ENCODE assay signal across 26 mouse cellular contexts in genomic region chr14:31416411-31416810, GRCm38 (mm10). TPM values are rescaled to one million over a fixed set of nuclear protein-coding genes. Genes with fewer than 3 reads are reported as not detected.
A peak's percentile ranks its signal among the peaks of the same experiment; 100 is the strongest.
DNase-seq lines count a peak whose midpoint lies in the region; ATAC-seq and TF ChIP-seq lines count a peak whose summit lies in the region.
"Had no signal": no experiment of that assay in that cellular context is flagged by ENCODE, and none has a peak within 500 bp of the region (broad histone marks: within the 10 kb centered on the region; RNA-seq: fewer than 3 reads in every experiment).

No protein-coding gene starts in this region.

- H3K4me3 ChIP-seq in heart, postnatal 0 days (ENCODE audit: low read depth, low read length) = no peak overlapping the region
- H3K4me3 ChIP-seq in CH12.LX (replicated peaks in 1 of 3; ENCODE audit: low read depth in 2 of 3, low read length in 2 of 3, poor library complexity in 1 of 3) = no peak overlapping the region
- H3K4me3 ChIP-seq in liver, postnatal 0 days (ENCODE audit: low read depth, low read length) = no peak overlapping the region
- no peak overlapping the region for H3K4me3 ChIP-seq in hindbrain, embryonic 16.5 days (ENCODE audit: low read length)
- H3K4me3 ChIP-seq: embryonic facial prominence, embryonic 10.5 days; embryonic facial prominence, embryonic 15.5 days; forebrain, embryonic 12.5 days; hindbrain, embryonic 10.5 days; hindbrain, embryonic 15.5 days; kidney, embryonic 15.5 days; midbrain, embryonic 13.5 days; neural tube, embryonic 13.5 days; stomach, embryonic 15.5 days had no signal

- TF ChIP-seq CTCF in heart, postnatal 0 days (IDR thresholded peaks at IDR 0.05; ENCODE audit: low read depth) = no peak
- TF ChIP-seq CTCF in CH12.LX (conservative IDR thresholded peaks at IDR 0.05 in 1 of 2, IDR thresholded peaks at IDR 0.05 in 1 of 2; ENCODE audit: low read depth in 2 of 2, low read length in 2 of 2) = no peak
- TF ChIP-seq CTCF in liver, postnatal 0 days (IDR thresholded peaks at IDR 0.05; ENCODE audit: low read depth) = no peak

- H3K79me2 ChIP-seq in CH12.LX (replicated peaks; ENCODE audit: control insufficient read depth, extremely low read depth, insufficient read depth, poor library complexity, severe bottlenecking) = peaks cover 80% of the 10 kb centered on the region

- no peaks in the 10 kb centered on the region for H3K27me3 ChIP-seq in heart, postnatal 0 days (ENCODE audit: control insufficient read depth, insufficient read depth, low read length)
- H3K27me3 ChIP-seq in CH12.LX (replicated peaks) = no peaks in the 10 kb centered on the region
- no peaks in the 10 kb centered on the region for H3K27me3 ChIP-seq in liver, postnatal 0 days (ENCODE audit: insufficient read depth, low read length)
- H3K27me3 ChIP-seq in hindbrain, embryonic 16.5 days (replicated peaks; ENCODE audit: control insufficient read depth, insufficient read depth, low read length) = no peaks in the 10 kb centered on the region
- H3K27me3 ChIP-seq: embryonic facial prominence, embryonic 15.5 days; forebrain, embryonic 12.5 days; hindbrain, embryonic 15.5 days; kidney, embryonic 15.5 days; midbrain, embryonic 13.5 days; neural tube, embryonic 13.5 days; stomach, embryonic 15.5 days had no signal

- TF ChIP-seq RAD21 in CH12.LX (IDR thresholded peaks at IDR 0.05; ENCODE audit: low read depth, low read length) = no peak; the same call in 1 of the 2 replicates

- no peak for DNase-seq in heart, postnatal 0 days (ENCODE audit: low spot score)
- no peak for DNase-seq in heart, postnatal 36 days
- peak; percentile 53 to 56 for DNase-seq in spleen, adult 18-20 months
- no peak for DNase-seq in spleen, postnatal 14 days (ENCODE audit: low spot score in 2 of 2)
- peak; percentile 87 for DNase-seq in CH12.LX (ENCODE audit: extremely low read depth)
- DNase-seq in liver, postnatal 0 days = no peak
- DNase-seq in cerebellum, adult 11-12 months = no peak
- DNase-seq: adrenal gland, postnatal 14 days; cerebellum, postnatal 14 days; gastrocnemius, postnatal 36 days; kidney, adult 18-20 months; kidney, postnatal 4 days; layer of hippocampus, postnatal 36 days; left cerebral cortex, postnatal 4 days; lung, adult 2 months had no signal

- 90% methylated on average over 3 of the region's 3 CpGs for WGBS in heart, postnatal 0 days
- WGBS in liver, postnatal 0 days (ENCODE audit: insufficient replicate concordance) = 62% methylated on average over 3 of the region's 3 CpGs
- WGBS in hindbrain, embryonic 16.5 days = 80% methylated on average over 3 of the region's 3 CpGs

- H3K9me3 ChIP-seq in heart, postnatal 0 days (replicated peaks; ENCODE audit: control insufficient read depth, low read length) = no peaks in the 10 kb centered on the region
- no peaks in the 10 kb centered on the region for H3K9me3 ChIP-seq in CH12.LX (replicated peaks; ENCODE audit: low read length)
- H3K9me3 ChIP-seq in liver, postnatal 0 days (ENCODE audit: low read length) = no peaks in the 10 kb centered on the region
- H3K9me3 ChIP-seq in hindbrain, embryonic 16.5 days (ENCODE audit: control insufficient read depth, low read length) = no peaks in the 10 kb centered on the region
- H3K9me3 ChIP-seq: embryonic facial prominence, embryonic 10.5 days; embryonic facial prominence, embryonic 15.5 days; forebrain, embryonic 12.5 days; hindbrain, embryonic 10.5 days; hindbrain, embryonic 15.5 days; kidney, embryonic 15.5 days; midbrain, embryonic 13.5 days; neural tube, embryonic 13.5 days; stomach, embryonic 15.5 days had no signal

- H3K4me1 ChIP-seq in heart, postnatal 0 days (ENCODE audit: control insufficient read depth, insufficient read depth) = peaks cover 73% of the 10 kb centered on the region
- peaks cover 69 to 99% of the 10 kb centered on the region in 2 experiments for H3K4me1 ChIP-seq in CH12.LX (ENCODE audit: control insufficient read depth in 1 of 2, insufficient read depth in 2 of 2)
- peaks cover 93% of the 10 kb centered on the region for H3K4me1 ChIP-seq in liver, postnatal 0 days (ENCODE audit: insufficient read depth)
- peaks cover 9% of the 10 kb centered on the region for H3K4me1 ChIP-seq in hindbrain, embryonic 16.5 days (ENCODE audit: control insufficient read depth, insufficient read depth, low read depth, low read length)

- intact Hi-C loops in heart, postnatal 36 days (cut with DNase I) = no loop called here

- H3K36me3 ChIP-seq in heart, postnatal 0 days (replicated peaks; ENCODE audit: control insufficient read depth, insufficient read depth, low read length) = peaks cover 2% of the 10 kb centered on the region; the same call in 1 of the 2 replicates
- H3K36me3 ChIP-seq in CH12.LX (replicated peaks in 1 of 2; ENCODE audit: control insufficient read depth in 1 of 2, insufficient read depth in 1 of 2, low read length in 1 of 2) = peaks cover 16 to 74% of the 10 kb centered on the region in 2 experiments
- peaks cover 8% of the 10 kb centered on the region for H3K36me3 ChIP-seq in liver, postnatal 0 days (replicated peaks; ENCODE audit: insufficient read depth, low read length)
- H3K36me3 ChIP-seq in hindbrain, embryonic 16.5 days (ENCODE audit: control insufficient read depth, insufficient read depth, low read length) = no peaks in the 10 kb centered on the region
- H3K36me3 ChIP-seq: embryonic facial prominence, embryonic 15.5 days; forebrain, embryonic 12.5 days; hindbrain, embryonic 10.5 days; kidney, embryonic 15.5 days; stomach, embryonic 15.5 days had no signal

- TF ChIP-seq EP300 in heart, postnatal 0 days (IDR thresholded peaks at IDR 0.05; ENCODE audit: low read depth) = no peak
- peak; percentile 96 for TF ChIP-seq EP300 in CH12.LX (IDR thresholded peaks at IDR 0.05; ENCODE audit: low read length)
- no peak for TF ChIP-seq EP300 in liver, postnatal 0 days (IDR thresholded peaks at IDR 0.05; ENCODE audit: low read depth)

- no peak overlapping the region for H3K4me2 ChIP-seq in heart, postnatal 0 days (ENCODE audit: low read depth, low read length)
- H3K4me2 ChIP-seq in CH12.LX (ENCODE audit: insufficient read depth, low read depth, poor library complexity, severe bottlenecking) = 0 out of 2 replicates have a peak overlapping the region, but pooled peaks have one; percentile 44
- H3K4me2 ChIP-seq in liver, postnatal 0 days (ENCODE audit: low read depth, low read length) = no peak overlapping the region
- no peak overlapping the region for H3K4me2 ChIP-seq in hindbrain, embryonic 16.5 days (ENCODE audit: low read length)
- H3K4me2 ChIP-seq: embryonic facial prominence, embryonic 15.5 days; forebrain, embryonic 12.5 days; hindbrain, embryonic 15.5 days; kidney, embryonic 15.5 days; midbrain, embryonic 13.5 days; neural tube, embryonic 13.5 days; stomach, embryonic 15.5 days had no signal

- H3K27ac ChIP-seq in heart, postnatal 0 days (ENCODE audit: low read depth) = peak overlapping the region; percentile 46; the same call in 1 of the 2 replicates
- peak overlapping the region; percentile 97 for H3K27ac ChIP-seq in CH12.LX (ENCODE audit: insufficient read depth, low read depth)
- peak overlapping the region; percentile 77 for H3K27ac ChIP-seq in liver, postnatal 0 days (ENCODE audit: low read depth)
- no peak overlapping the region for H3K27ac ChIP-seq in hindbrain, embryonic 16.5 days (ENCODE audit: low read depth, low read length)
- H3K27ac ChIP-seq: embryonic facial prominence, embryonic 10.5 days; forebrain, embryonic 12.5 days; hindbrain, embryonic 10.5 days; hindbrain, embryonic 15.5 days; kidney, embryonic 15.5 days; macrophage; midbrain, embryonic 13.5 days; neural tube, embryonic 13.5 days; stomach, embryonic 15.5 days had no signal

- dilution Hi-C loops in CH12.LX (cut with MboI; ENCODE audit: extremely low pct_ligation_motif_present, extremely low pct_unique_long_range_greater_than_20kb, low sequenced_read_pairs) = no loop called here

- TF ChIP-seq POLR2A in CH12.LX (IDR thresholded peaks at IDR 0.05; ENCODE audit: low read depth, low read length) = peak; percentile 16; the same call in 1 of the 2 replicates

- H3K9ac ChIP-seq in heart, postnatal 0 days (replicated peaks; ENCODE audit: low read depth, low read length) = no peak overlapping the region
- H3K9ac ChIP-seq in CH12.LX (ENCODE audit: insufficient read depth, low read depth) = no peak overlapping the region
- H3K9ac ChIP-seq in liver, postnatal 0 days (replicated peaks) = no peak overlapping the region
- H3K9ac ChIP-seq in hindbrain, embryonic 16.5 days (ENCODE audit: low read depth, low read length) = no peak overlapping the region
- H3K9ac ChIP-seq: embryonic facial prominence, embryonic 15.5 days; forebrain, embryonic 12.5 days; hindbrain, embryonic 15.5 days; kidney, embryonic 15.5 days; midbrain, embryonic 13.5 days; neural tube, embryonic 13.5 days; stomach, embryonic 15.5 days had no signal

- ATAC-seq in heart, postnatal 0 days (ENCODE audit: insufficient read depth, low read depth) = no peak
- ATAC-seq in liver, postnatal 0 days = no peak
- no peak for ATAC-seq in hindbrain, embryonic 16.5 days
- ATAC-seq: midbrain, embryonic 13.5 days had no signal

- in situ Hi-C loops in CH12.LX (cut with MboI; ENCODE audit: low pct_ligation_motif_present, low pct_unique_long_range_greater_than_20kb, low sequenced_read_pairs) = no loop called here

TF ChIP-seq in CH12.LX, 34 proteins besides CTCF, POLR2A, EP300 and RAD21 (continues in another document):
- TF ChIP-seq MYC (IDR thresholded peaks at IDR 0.05; ENCODE audit: low read depth, low read length) (peak; percentile 86; the same call in 1 of the 2 replicates), GABPA (IDR thresholded peaks at IDR 0.05; ENCODE audit: insufficient replicate concordance, low read depth, low read length) (no peak), E2F4 (IDR thresholded peaks at IDR 0.05; ENCODE audit: insufficient replicate concordance, low read depth, low read length) (no peak), MEF2A (IDR thresholded peaks at IDR 0.05; ENCODE audit: borderline replicate concordance, low read depth, low read length) (peak; percentile 97), SIN3A (IDR thresholded peaks at IDR 0.05; ENCODE audit: low read length) (peak; percentile 93), ZC3H11A (IDR thresholded peaks at IDR 0.05; ENCODE audit: low read depth, low read length) (no peak), JUND (conservative IDR thresholded peaks at IDR 0.05; ENCODE audit: low read depth, low read length) (peak; percentile 70), TBP (conservative IDR thresholded peaks at IDR 0.05; ENCODE audit: low read depth, low read length) (peak; percentile 71), POLR2AphosphoS2 (IDR thresholded peaks at IDR 0.05; ENCODE audit: low read depth, low read length) (no peak; the same call in 1 of the 2 replicates)

RNA-seq across cellular contexts. Expression of gene Sh3bp5, which starts 19.5 kb away (rescaled TPM):
- total RNA-seq in heart, postnatal 0 days (2014; rRNA removed; ENCODE audit: low replicate concordance) = 10.2 and 14.2 TPM in 2 replicates
- polyA plus RNA-seq in heart, postnatal 0 days (2015; fragmentation: Nextera tagmentation; extraction: Ambion mirVana) = 37.6 and 43.4 TPM in 2 replicates
- total RNA-seq in heart, postnatal 36 days (2021) = 10 to 100 TPM; 56.4 to 60.6 TPM
- total RNA-seq in CH12.LX (2012; rRNA removed) (50.2 and 64.6 TPM in 2 replicates), CH12.LX (2014; rRNA removed) (53.0 and 57.4 TPM in 2 replicates)
- polyA plus RNA-seq in CH12.LX (2012; ENCODE audit: insufficient read length, low read depth) = 158 and 164 TPM in 2 replicates
- 29.7 and 31.8 TPM in 2 replicates for polyA plus RNA-seq in liver, postnatal 0 days (2015; fragmentation: Nextera tagmentation; extraction: Ambion mirVana)
- 152 and 155 TPM in 2 replicates for polyA plus RNA-seq in hindbrain, embryonic 16.5 days (2015; fragmentation: Nextera tagmentation; extraction: Ambion mirVana)

Comparison
In these comparisons a context has a peak if more than half of its experiments do, and no peak if none do; other contexts are left out.
1. DNase-seq: peak in spleen, adult 18-20 months (2 of 2) and CH12.LX (single experiment); none in heart, postnatal 0 days (single experiment), heart, postnatal 36 days (0 of 2), spleen, postnatal 14 days (0 of 2), liver, postnatal 0 days (single experiment) and cerebellum, adult 11-12 months (single experiment).